Mouse (Mus musculus) heart, adult 18-20 months (tissue): ENCODE data around the gene Hk2. TPM values are rescaled to one million over a fixed set of nuclear protein-coding genes. Genes with fewer than 3 reads are reported as not detected.
"Not testable (repeated sequence)": the region's sequence is repeated elsewhere in the genome, so short reads cannot be mapped to it uniquely, and the experiment has no call there.

Experiments
- DNase-seq, 2 experiments: peaks; one replicate each; pipeline ENCODE4 v3.0.0; 2021 to 2022; ENCODE audit warnings: mixed read lengths in 1 of 2
- total RNA-seq, 2 experiments: library from RNA; stranded (reverse); gene quantifications; 2 replicates each; pipeline ENCODE4 v1.2.3; 2021

Hk2 gene
- total RNA-seq, 2 experiments from 2014 or later = 338 to 357 TPM

- not testable (repeated sequence) for DNase-seq
Observed at GRCm38 (mm10) chr6:82688586-82688985, 85.7 kb downstream of the Hk2 start.

- no peak for DNase-seq
Observed at GRCm38 (mm10) chr6:82684136-82684535, 90.1 kb downstream of the Hk2 start.

- DNase-seq = not testable (repeated sequence)
Observed at GRCm38 (mm10) chr6:82679286-82679685, 95.0 kb downstream of the Hk2 start.

GRCm38 (mm10) chr6:82677629-82678028 is 96.6 kb downstream of the Hk2 start:
- DNase-seq = not testable (repeated sequence)

Other genes starting within 250 kb of the Hk2 start
- 10 to 100 TPM; 20.2 to 20.3 TPM for gene Pole4, start 69.1 kb downstream of the Hk2 start, total RNA-seq
- gene Sema4f, start 165.3 kb upstream of the Hk2 start, total RNA-seq = under 1 TPM; 0.12 to 0.15 TPM
- under 1 TPM in 1 of 2 experiments, not detected in 1; 0.36 TPM for gene M1ap, start 172.4 kb upstream of the Hk2 start, total RNA-seq